Mouse (Mus musculus) midbrain, embryonic 12.5 days (tissue): ENCODE data around the gene Cd200. TPM values are rescaled to one million over a fixed set of nuclear protein-coding genes. Genes with fewer than 3 reads are reported as not detected.
A peak's percentile ranks its signal among the peaks of the same experiment; 100 is the strongest.

Experiments
- ATAC-seq: fragments of 200-750 bp; cut with Nextera tagmentation; 2 replicates; pipeline ENCODE4 v1.8.0; 2017; ENCODE audit warnings: low read depth, moderate TSS enrichment, moderate library complexity; ENCODE audit not compliant: low FRiP score
- H3K27ac ChIP-seq: fragments of 300-500 bp; sonication (generic); replicated peaks from 2 replicates; pipeline ENCODE4 v1.5.1; 2016; ENCODE audit warnings: mild to moderate bottlenecking
- H3K27me3 ChIP-seq: fragments of 300-500 bp; sonication (generic); 2 replicates; pipeline ENCODE4 v1.6.1; 2016; ENCODE audit warnings: mild to moderate bottlenecking
- H3K36me3 ChIP-seq: fragments of 300-500 bp; sonication (generic); 2 replicates; pipeline ENCODE4 v1.6.1; 2016
- H3K4me1 ChIP-seq: fragments of 300-500 bp; sonication (generic); 2 replicates; pipeline ENCODE4 v1.6.1; 2016
- H3K4me2 ChIP-seq: fragments of 300-500 bp; sonication (generic); replicated peaks from 2 replicates; pipeline ENCODE4 v1.6.1; 2016; ENCODE audit warnings: mild to moderate bottlenecking, moderate library complexity
- H3K4me3 ChIP-seq: fragments of 300-500 bp; sonication (generic); 2 replicates; pipeline ENCODE4 v1.5.1; 2016; ENCODE audit warnings: mild to moderate bottlenecking
- H3K9ac ChIP-seq: fragments of 300-500 bp; sonication (generic); replicated peaks from 2 replicates; pipeline ENCODE4 v1.6.1; 2016; ENCODE audit warnings: mild to moderate bottlenecking, moderate library complexity
- H3K9me3 ChIP-seq: fragments of 300-500 bp; sonication (generic); 2 replicates; pipeline ENCODE4 v1.6.1; 2016; ENCODE audit warnings: mild to moderate bottlenecking
- whole genome bisulfite sequencing: fragments of 180-500 bp; shearing (Covaris S2); methylation state at CpG from one replicate; pipeline ENCODE4 v1.1.7; 2016; 5-methylcytosine and 5-hydroxymethylcytosine counted together
- polyA plus RNA-seq: library from polyadenylated mRNA; unstranded; fragments of >200 nt; fragmentation: Nextera tagmentation; extraction: Ambion mirVana; gene quantifications from 2 replicates; pipeline ENCODE4 v1.2.1, GENCODE M21; 2016

The Cd200 gene
- polyA plus RNA-seq, 1 experiment from 2014 or later, result 77.7 TPM

DNA sequence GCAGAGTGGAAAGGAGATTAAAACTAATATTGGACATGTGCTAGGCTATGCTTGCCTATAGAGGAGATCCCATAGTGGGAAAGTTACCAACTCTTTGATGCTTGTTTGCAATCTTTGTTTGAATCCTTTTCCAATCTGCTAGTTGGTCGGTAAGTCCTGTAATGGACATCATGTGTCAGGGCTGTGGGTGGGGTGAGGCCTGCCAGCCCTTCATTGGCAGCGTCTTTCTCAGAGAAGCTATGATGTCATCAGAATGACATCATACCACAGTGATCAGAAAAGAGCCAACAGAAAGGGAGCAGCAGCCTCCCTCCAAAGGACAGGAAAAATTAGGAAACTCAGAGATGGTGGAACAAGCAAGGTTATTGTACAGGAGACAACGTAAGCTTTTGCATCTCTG lies 9.4 kb downstream of the Cd200 start:
- Histone ChIP-seq H3K9me3 (no peaks in the 10 kb centered on the region), H3K9ac (no peak overlapping the region), H3K27me3 (no peaks in the 10 kb centered on the region), H3K36me3 (peaks cover 9% of the 10 kb centered on the region), H3K27ac (no peak overlapping the region), H3K4me3 (no peak overlapping the region), H3K4me2 (no peak overlapping the region), H3K4me1 (no peaks in the 10 kb centered on the region)
- WGBS, result 91% methylated on average over 3 of the region's 3 CpGs
- ATAC-seq, result no peak

GRCm38 (mm10) chr16:45397440-45397839 lies 11.4 kb downstream of the Cd200 start:
- no peak overlapping the region for H3K4me2 ChIP-seq
- ATAC-seq, result no peak
- no peak overlapping the region for H3K27ac ChIP-seq
- no peaks in the 10 kb centered on the region for H3K4me1 ChIP-seq
- no peak overlapping the region for H3K4me3 ChIP-seq
- H3K27me3 ChIP-seq, result no peaks in the 10 kb centered on the region
- H3K9ac ChIP-seq, result no peak overlapping the region
- 94% methylated on average over 2 of the region's 2 CpGs for WGBS
- H3K36me3 ChIP-seq, result peaks cover 16% of the 10 kb centered on the region
- H3K9me3 ChIP-seq, result no peaks in the 10 kb centered on the region

GRCm38 (mm10) chr16:45392246-45392645 lies 16.6 kb downstream of the Cd200 start:
- WGBS, result 85% methylated on average over 6 of the region's 6 CpGs
- no peak for ATAC-seq
- no peaks in the 10 kb centered on the region for H3K27me3 ChIP-seq
- H3K27ac ChIP-seq, result no peak overlapping the region
- no peak overlapping the region for H3K4me2 ChIP-seq
- no peaks in the 10 kb centered on the region for H3K9me3 ChIP-seq
- no peak overlapping the region for H3K9ac ChIP-seq
- no peak overlapping the region for H3K4me3 ChIP-seq
- no peaks in the 10 kb centered on the region for H3K4me1 ChIP-seq
- H3K36me3 ChIP-seq, result peaks cover 20% of the 10 kb centered on the region

DNA sequence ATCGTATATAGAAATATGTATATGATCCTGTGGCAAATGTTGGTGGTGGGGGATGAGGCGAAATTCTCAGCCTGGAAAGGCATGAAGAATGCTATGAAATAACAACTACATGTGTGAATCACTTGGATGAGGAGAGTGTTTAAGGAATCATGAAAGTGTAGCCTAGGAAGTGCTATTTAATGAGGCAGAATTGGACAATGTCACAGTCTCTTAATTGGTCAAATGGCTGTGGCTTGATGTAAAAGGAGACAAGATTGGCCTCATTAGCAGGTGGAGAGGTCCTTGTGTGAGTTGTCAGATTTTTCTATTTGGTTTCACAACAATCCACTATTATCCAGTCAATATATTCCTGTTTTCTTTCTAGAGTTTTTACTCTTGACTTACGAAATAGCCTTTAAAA lies 17.2 kb downstream of the Cd200 start:
- Histone ChIP-seq H3K27me3 (no peaks in the 10 kb centered on the region), H3K4me3 (no peak overlapping the region), H3K9me3 (no peaks in the 10 kb centered on the region), H3K4me1 (no peaks in the 10 kb centered on the region), H3K36me3 (peaks cover 20% of the 10 kb centered on the region), H3K4me2 (no peak overlapping the region), H3K9ac (no peak overlapping the region), H3K27ac (no peak overlapping the region)
- 93% methylated on average over 3 of the region's 3 CpGs for WGBS
- ATAC-seq, result no peak

DNA sequence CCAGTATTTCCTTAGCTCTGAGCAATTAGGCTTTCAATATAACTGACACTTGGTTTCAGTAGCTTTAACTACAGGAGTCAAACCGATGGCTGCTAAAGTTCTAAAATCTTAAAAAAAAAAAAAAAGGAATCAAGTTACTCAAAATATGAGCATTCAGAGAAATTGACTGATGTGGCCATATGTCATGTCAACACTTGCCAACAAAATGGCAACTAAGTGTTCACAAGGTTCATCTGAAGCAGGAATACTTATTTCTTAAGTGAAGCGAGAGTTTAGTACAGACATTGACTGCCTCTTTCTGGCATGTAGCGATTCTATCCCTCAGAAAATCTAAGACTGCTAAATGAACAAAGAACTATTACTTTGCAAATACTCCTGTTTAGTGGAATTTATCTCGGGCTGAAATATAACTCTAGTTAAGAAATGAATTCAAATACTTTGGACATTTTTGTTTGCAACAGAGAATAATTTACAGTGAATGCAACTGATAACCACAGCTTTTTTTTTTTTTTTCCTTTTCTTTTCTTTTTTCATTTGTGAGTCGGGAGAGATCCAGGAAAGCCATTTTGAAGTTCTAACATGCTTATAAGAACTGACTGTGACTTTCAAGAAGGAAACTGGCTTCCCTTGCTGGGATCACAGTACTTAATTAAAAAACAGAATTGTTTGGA lies 18.4 kb downstream of the Cd200 start:
- no peak overlapping the region for H3K4me3 ChIP-seq
- H3K4me2 ChIP-seq, result no peak overlapping the region
- H3K9ac ChIP-seq, result no peak overlapping the region
- H3K4me1 ChIP-seq, result no peaks in the 10 kb centered on the region
- peaks cover 18% of the 10 kb centered on the region for H3K36me3 ChIP-seq
- H3K27ac ChIP-seq, result no peak overlapping the region
- no peaks in the 10 kb centered on the region for H3K27me3 ChIP-seq
- no peak for ATAC-seq
- WGBS, result 65% methylated on average over 5 of the region's 5 CpGs
- no peaks in the 10 kb centered on the region for H3K9me3 ChIP-seq

DNA sequence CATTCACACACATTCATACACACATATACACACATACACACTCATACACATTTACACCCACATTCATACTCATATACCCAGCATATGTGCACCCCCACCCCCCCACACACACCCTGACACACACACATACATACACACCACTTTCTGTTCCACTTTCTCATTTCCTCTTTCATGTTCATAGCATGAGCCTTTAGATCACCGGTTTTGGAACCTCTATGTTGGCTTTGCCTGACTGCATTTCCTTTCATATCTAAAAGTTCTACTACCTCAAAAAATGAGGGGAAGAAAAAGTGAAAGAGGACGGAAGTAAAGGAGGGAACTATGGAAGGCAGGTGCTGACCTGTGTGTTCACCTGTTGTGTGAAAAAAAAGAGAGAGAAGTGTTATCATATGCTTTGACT lies 19.0 kb downstream of the Cd200 start:
- no peak overlapping the region for H3K9ac ChIP-seq
- no peaks in the 10 kb centered on the region for H3K9me3 ChIP-seq
- 87% methylated on average over 2 of the region's 2 CpGs for WGBS
- H3K27ac ChIP-seq, result no peak overlapping the region
- no peaks in the 10 kb centered on the region for H3K4me1 ChIP-seq
- H3K36me3 ChIP-seq, result peaks cover 16% of the 10 kb centered on the region
- no peak overlapping the region for H3K4me3 ChIP-seq
- no peak overlapping the region for H3K4me2 ChIP-seq
- no peaks in the 10 kb centered on the region for H3K27me3 ChIP-seq
- 0 out of 2 replicates have a peak, but pooled peaks have one; percentile 34 for ATAC-seq

DNA sequence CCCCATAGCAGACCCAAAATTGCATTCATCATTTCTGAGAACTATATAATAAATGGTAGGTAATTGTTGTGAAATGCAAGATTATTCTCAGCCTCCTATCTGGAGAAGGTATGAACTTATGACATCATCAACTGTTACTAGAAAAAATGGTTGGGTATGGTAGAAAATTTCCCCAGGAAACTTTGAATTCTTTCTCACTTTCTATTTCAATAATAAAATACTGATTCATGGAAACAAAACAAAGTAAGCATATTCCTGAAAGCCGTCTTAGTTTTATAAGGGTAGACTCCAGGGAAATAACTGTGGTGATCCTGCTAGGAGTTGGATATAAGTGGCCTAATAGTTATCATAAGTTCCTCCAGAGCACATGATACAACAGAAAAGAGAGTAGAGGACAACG lies 19.8 kb downstream of the Cd200 start:
- Histone ChIP-seq H3K36me3 (0 out of 2 replicates have a peak, but pooled peaks cover 8% of the 10 kb centered on the region), H3K27me3 (no peaks in the 10 kb centered on the region), H3K27ac (no peak overlapping the region), H3K4me1 (no peaks in the 10 kb centered on the region), H3K4me3 (no peak overlapping the region), H3K4me2 (no peak overlapping the region), H3K9ac (no peak overlapping the region), H3K9me3 (no peaks in the 10 kb centered on the region)
- ATAC-seq, result no peak
- WGBS, result 97% methylated on average over 2 of the region's 2 CpGs

DNA sequence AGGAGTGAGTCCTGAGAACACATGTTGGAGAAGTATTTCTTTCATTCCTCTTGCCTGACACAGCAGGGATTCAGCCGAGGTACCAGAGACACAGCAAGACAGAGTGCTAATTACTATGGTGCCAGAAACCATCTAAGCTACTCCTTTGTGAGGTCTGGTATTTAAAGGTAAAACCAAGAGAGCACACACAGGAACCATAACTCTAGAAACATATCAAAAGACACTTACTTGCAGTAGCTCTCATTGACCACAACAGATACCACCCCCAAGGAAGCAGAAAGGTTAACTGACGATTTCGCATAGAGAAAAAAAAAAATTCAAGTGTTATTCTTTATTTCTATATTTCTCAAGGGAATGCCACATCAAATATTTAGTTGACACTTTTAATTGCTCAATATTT lies 27.0 kb downstream of the Cd200 start:
- Histone ChIP-seq H3K27me3 (no peaks in the 10 kb centered on the region), H3K4me1 (no peaks in the 10 kb centered on the region), H3K4me2 (no peak overlapping the region), H3K9ac (no peak overlapping the region), H3K9me3 (no peaks in the 10 kb centered on the region), H3K4me3 (no peak overlapping the region), H3K36me3 (no peaks in the 10 kb centered on the region), H3K27ac (no peak overlapping the region)
- WGBS, result 90% methylated on average over 3 of the region's 3 CpGs
- no peak for ATAC-seq

DNA sequence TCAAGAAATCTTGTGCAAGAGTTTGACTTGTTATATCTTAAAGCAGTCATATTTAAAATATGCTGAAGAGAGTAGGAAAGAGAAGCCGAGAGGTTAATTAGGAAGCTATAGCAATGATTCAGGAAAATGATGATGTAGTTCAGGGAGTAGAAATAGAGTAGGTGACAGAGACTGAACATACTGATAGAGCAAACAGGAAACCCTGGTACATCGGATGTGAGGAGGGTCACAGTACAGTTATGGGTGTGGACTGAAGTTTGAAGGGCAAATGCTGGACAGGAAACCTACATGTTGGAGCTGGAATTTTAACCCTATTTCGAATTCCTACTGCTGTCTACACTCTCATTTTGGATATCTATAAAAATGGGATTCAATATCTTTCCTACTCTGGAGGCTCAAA lies 29.9 kb downstream of the Cd200 start:
- no peaks in the 10 kb centered on the region for H3K27me3 ChIP-seq
- no peak for ATAC-seq
- H3K4me3 ChIP-seq, result no peak overlapping the region
- no peak overlapping the region for H3K9ac ChIP-seq
- no peak overlapping the region for H3K27ac ChIP-seq
- no peak overlapping the region for H3K4me2 ChIP-seq
- H3K36me3 ChIP-seq, result no peaks in the 10 kb centered on the region
- no peaks in the 10 kb centered on the region for H3K4me1 ChIP-seq
- 84% methylated on average over 3 of the region's 3 CpGs for WGBS
- no peaks in the 10 kb centered on the region for H3K9me3 ChIP-seq

- no peaks in the 10 kb centered on the region for H3K9me3 ChIP-seq
- H3K4me2 ChIP-seq, result no peak overlapping the region
- WGBS, result 94% methylated on average over 5 of the region's 5 CpGs
- no peaks in the 10 kb centered on the region for H3K36me3 ChIP-seq
- H3K4me1 ChIP-seq, result no peaks in the 10 kb centered on the region
- no peaks in the 10 kb centered on the region for H3K27me3 ChIP-seq
- no peak overlapping the region for H3K9ac ChIP-seq
- H3K4me3 ChIP-seq, result no peak overlapping the region
- ATAC-seq, result no peak
- no peak overlapping the region for H3K27ac ChIP-seq
Measured at GRCm38 (mm10) chr16:45378147-45378943, 30.5 kb downstream of the Cd200 start.

DNA sequence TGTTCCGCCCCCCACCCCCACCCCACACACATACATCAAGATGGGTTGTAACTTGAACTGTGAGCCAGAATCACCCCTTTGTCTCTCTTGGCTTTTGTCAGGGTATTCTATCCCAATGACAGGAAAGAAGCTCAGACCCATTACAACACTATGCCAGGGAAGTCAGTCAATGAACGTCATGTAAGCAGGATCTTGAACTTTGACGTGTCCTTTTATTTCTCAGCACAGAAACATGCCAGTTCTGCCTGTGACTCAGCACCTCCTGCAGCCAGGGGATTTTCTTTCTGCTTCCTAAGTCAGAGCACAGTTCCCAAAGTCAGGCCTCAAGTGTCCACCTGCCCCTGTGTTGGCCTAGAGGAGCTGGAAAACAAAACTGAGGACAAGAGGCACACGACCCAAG lies 31.5 kb downstream of the Cd200 start:
- Histone ChIP-seq H3K27ac (no peak overlapping the region), H3K4me1 (no peaks in the 10 kb centered on the region), H3K4me3 (no peak overlapping the region), H3K36me3 (no peaks in the 10 kb centered on the region), H3K4me2 (no peak overlapping the region), H3K9ac (no peak overlapping the region), H3K9me3 (no peaks in the 10 kb centered on the region), H3K27me3 (no peaks in the 10 kb centered on the region)
- no peak for ATAC-seq
- 84% methylated on average over 4 of the region's 4 CpGs for WGBS

- Histone ChIP-seq H3K9me3 (no peaks in the 10 kb centered on the region), H3K9ac (no peak overlapping the region), H3K4me3 (no peak overlapping the region), H3K4me2 (no peak overlapping the region), H3K27me3 (no peaks in the 10 kb centered on the region), H3K36me3 (no peaks in the 10 kb centered on the region), H3K4me1 (no peaks in the 10 kb centered on the region), H3K27ac (no peak overlapping the region)
- ATAC-seq, result no peak
- WGBS, result 65% methylated on average over 2 of the region's 2 CpGs
Measured at GRCm38 (mm10) chr16:45376812-45377211, 32.0 kb downstream of the Cd200 start.
